Mouse (Mus musculus): ENCODE measurements around the gene Rhno1.
"Not testable (repeated sequence)": the region's sequence is repeated elsewhere in the genome, so short reads cannot be mapped to it uniquely, and the experiment has no call there.

Gene Rhno1

GRCm38 (mm10) chr6:128362381-128363006, at the start of gene Rhno1, which contains the start of gene Foxm1:
Gene Rhno1 (minus strand): TSS chr6:128362911.
Gene Foxm1 (plus strand): TSS chr6:128362967.
- DNase-seq (ENCODE audit: low spot score): peak; percentile 89

GRCm38 (mm10) chr6:128411115-128411514, 48.4 kb upstream of the Rhno1 start:
- DNase-seq (ENCODE audit: low spot score): no peak

- DNase-seq (ENCODE audit: low spot score): no peak
Measured at GRCm38 (mm10) chr6:128410305-128410704, 47.6 kb upstream of the Rhno1 start.

GRCm38 (mm10) chr6:128408544-128409125, 45.9 kb upstream of the Rhno1 start:
- DNase-seq (ENCODE audit: low spot score): no peak

GRCm38 (mm10) chr6:128404708-128405107, 42.0 kb upstream of the Rhno1 start:
- no peak for DNase-seq (ENCODE audit: low spot score)

GRCm38 (mm10) chr6:128399421-128400185, 36.9 kb upstream of the Rhno1 start:
- DNase-seq (ENCODE audit: low spot score): peak; percentile 51

- DNase-seq (ENCODE audit: low spot score): no peak
Measured at GRCm38 (mm10) chr6:128398996-128399395, 36.3 kb upstream of the Rhno1 start, which contains the start of gene Nrip2. Gene Nrip2 (plus strand): TSS chr6:128399296.

- no peak for DNase-seq (ENCODE audit: low spot score)
Measured at GRCm38 (mm10) chr6:128397574-128398261, 35.0 kb upstream of the Rhno1 start.

- DNase-seq (ENCODE audit: low spot score): no peak
Measured at GRCm38 (mm10) chr6:128390683-128391082, 28.0 kb upstream of the Rhno1 start.

GRCm38 (mm10) chr6:128389185-128389584, 26.5 kb upstream of the Rhno1 start:
- DNase-seq (ENCODE audit: low spot score): no peak

- no peak for DNase-seq (ENCODE audit: low spot score)
Measured at GRCm38 (mm10) chr6:128385026-128385425, 22.3 kb upstream of the Rhno1 start.

GRCm38 (mm10) chr6:128383752-128384151, 21.0 kb upstream of the Rhno1 start:
- no peak for DNase-seq (ENCODE audit: low spot score)

GRCm38 (mm10) chr6:128381254-128381653, 18.5 kb upstream of the Rhno1 start:
- no peak for DNase-seq (ENCODE audit: low spot score)

- DNase-seq (ENCODE audit: low spot score): not testable (repeated sequence)
Measured at GRCm38 (mm10) chr6:128380594-128381167, 18.0 kb upstream of the Rhno1 start.

- no peak for DNase-seq (ENCODE audit: low spot score)
Measured at GRCm38 (mm10) chr6:128379636-128380035, 16.9 kb upstream of the Rhno1 start.

- no peak for DNase-seq (ENCODE audit: low spot score)
Measured at GRCm38 (mm10) chr6:128376371-128377085, 13.8 kb upstream of the Rhno1 start.

- no peak for DNase-seq (ENCODE audit: low spot score)
Measured at GRCm38 (mm10) chr6:128375192-128375591, 12.5 kb upstream of the Rhno1 start, which contains the start of the genes Tex52 and Gm44596. Gene Tex52 (plus strand): TSS chr6:128375456. Gene Gm44596 (plus strand): TSS chr6:128375503.

GRCm38 (mm10) chr6:128370040-128370439, 7.3 kb upstream of the Rhno1 start:
- DNase-seq (ENCODE audit: low spot score): no peak

GRCm38 (mm10) chr6:128366466-128366865, 3.8 kb upstream of the Rhno1 start:
- no peak for DNase-seq (ENCODE audit: low spot score)

GRCm38 (mm10) chr6:128364721-128365120, 2.0 kb upstream of the Rhno1 start:
- no peak for DNase-seq (ENCODE audit: low spot score)

Measured in testis, postnatal 14 days (tissue).